ENCODE assay signal across 8 mouse cellular contexts in genomic region chr12:99885282-99885901, GRCm38 (mm10). TPM values are rescaled to one million over a fixed set of nuclear protein-coding genes. Genes with fewer than 3 reads are reported as not detected.
DNase-seq lines count a peak whose midpoint lies in the region; ATAC-seq and TF ChIP-seq lines count a peak whose summit lies in the region.

No protein-coding gene starts in this region.

- TF ChIP-seq POLR2A in MEL (IDR thresholded peaks at IDR 0.05; ENCODE audit: control insufficient read depth in 1 of 2, insufficient read depth in 1 of 2, low read depth in 1 of 2, low read length in 2 of 2, poor library complexity in 1 of 2) (no peak), myocyte (IDR thresholded peaks at IDR 0.05; ENCODE audit: insufficient read length, low read depth) (no peak)

- peak overlapping the region; percentile 62 for H3ac ChIP-seq in myocyte (ENCODE audit: control insufficient read depth, insufficient read length)

- peak overlapping the region; percentile 92 for H3K9ac ChIP-seq in heart, embryonic 14.5 days (ENCODE audit: low read length)
- peak overlapping the region; percentile 84 for H3K9ac ChIP-seq in MEL (ENCODE audit: control insufficient read depth, low read depth, low read length, poor library complexity, severe bottlenecking)
- peak overlapping the region; percentile 84 for H3K9ac ChIP-seq in hindbrain, embryonic 15.5 days

- intact Hi-C loops in heart, postnatal 14 days (cut with DNase I) = no loop called here

- TF ChIP-seq RAD21 in MEL (IDR thresholded peaks at IDR 0.05; ENCODE audit: low read depth, low read length) = no peak

- H3K4me2 ChIP-seq in heart, embryonic 14.5 days (ENCODE audit: low read length) = peak overlapping the region; percentile 86
- H3K4me2 ChIP-seq in hindbrain, embryonic 15.5 days = peak overlapping the region; percentile 97
- H3K4me2 ChIP-seq in myocyte (ENCODE audit: low read depth) = peak overlapping the region; percentile 92

- 52% methylated on average over 8 of the region's 8 CpGs for WGBS in heart, embryonic 14.5 days
- WGBS in hindbrain, embryonic 15.5 days = 38% methylated on average over 8 of the region's 8 CpGs

- H3K79me2 ChIP-seq in MEL (ENCODE audit: control insufficient read depth, insufficient read depth, low read length, poor library complexity) (peaks cover 5% of the 10 kb centered on the region), myocyte (ENCODE audit: control insufficient read depth, insufficient read depth) (no peaks in the 10 kb centered on the region)

- no peak for ATAC-seq in heart, embryonic 14.5 days (ENCODE audit: insufficient number of reproducible peaks, insufficient read depth, low FRiP score, low read depth)
- ATAC-seq in hindbrain, embryonic 15.5 days (ENCODE audit: low FRiP score, low read depth) = no peak

- TF ChIP-seq EP300 in MEL (IDR thresholded peaks at IDR 0.05; ENCODE audit: low read depth in 1 of 2, low read length in 2 of 2) = no peak

- DNase-seq in heart, postnatal 14 days = no peak
- DNase-seq in MEL (ENCODE audit: low read depth, low spot score) = peak; percentile 20
- DNase-seq in layer of hippocampus, postnatal 36 days = no peak
- no peak for DNase-seq in thymus, postnatal 4 days
- DNase-seq in urinary bladder, postnatal 25 days (ENCODE audit: low spot score) = no peak

- TF ChIP-seq CTCF in MEL (IDR thresholded peaks at IDR 0.05 in 2 of 3, conservative IDR thresholded peaks at IDR 0.05 in 1 of 3; ENCODE audit: control insufficient read depth in 1 of 3, insufficient read depth in 1 of 3, low read depth in 2 of 3, low read length in 3 of 3, poor library complexity in 1 of 3, severe bottlenecking in 1 of 3) = no peak

- H3K4me3 ChIP-seq in heart, embryonic 14.5 days (ENCODE audit: control insufficient read depth in 1 of 2, insufficient read depth in 1 of 2, low read depth in 1 of 2, low read length in 2 of 2) = peak overlapping the region; percentile 76 to 83
- peak overlapping the region; percentile 65 to 72 for H3K4me3 ChIP-seq in MEL (ENCODE audit: control insufficient read depth in 1 of 2, insufficient read depth in 1 of 2, low read depth in 2 of 2, low read length in 2 of 2)
- peak overlapping the region; percentile 93 for H3K4me3 ChIP-seq in hindbrain, embryonic 15.5 days
- peak overlapping the region; percentile 81 for H3K4me3 ChIP-seq in myocyte

- H3K4me1 ChIP-seq in heart, embryonic 14.5 days (ENCODE audit: control insufficient read depth in 2 of 2, insufficient read depth in 2 of 2, low read length in 2 of 2) = peaks cover 0 to 15% of the 10 kb centered on the region in 2 experiments; a peak in 2 of 4 replicates
- peaks cover 5 to 10% of the 10 kb centered on the region in 2 experiments for H3K4me1 ChIP-seq in MEL (ENCODE audit: control insufficient read depth in 1 of 2, insufficient read depth in 2 of 2, low read length in 2 of 2)
- peaks cover 23% of the 10 kb centered on the region for H3K4me1 ChIP-seq in hindbrain, embryonic 15.5 days (replicated peaks)

- no peaks in the 10 kb centered on the region for H3K36me3 ChIP-seq in heart, embryonic 14.5 days (ENCODE audit: control insufficient read depth, insufficient read depth, low read length)
- peaks cover 0 to 7% of the 10 kb centered on the region in 2 experiments; a peak in 3 of 4 replicates for H3K36me3 ChIP-seq in MEL (ENCODE audit: control insufficient read depth in 1 of 2, insufficient read depth in 2 of 2, low read length in 2 of 2)
- H3K36me3 ChIP-seq in hindbrain, embryonic 15.5 days = no peaks in the 10 kb centered on the region
- no peaks in the 10 kb centered on the region for H3K36me3 ChIP-seq in myocyte (ENCODE audit: control insufficient read depth, insufficient read depth)

- H3K27me3 ChIP-seq in heart, embryonic 14.5 days (ENCODE audit: control insufficient read depth, insufficient read depth, low read length) = no peaks in the 10 kb centered on the region
- H3K27me3 ChIP-seq in MEL (ENCODE audit: control insufficient read depth in 1 of 2, insufficient read depth in 2 of 2, low read length in 2 of 2) (no peaks in the 10 kb centered on the region), myocyte (ENCODE audit: control insufficient read depth, insufficient read depth, insufficient read length) (no peaks in the 10 kb centered on the region)
- no peaks in the 10 kb centered on the region for H3K27me3 ChIP-seq in hindbrain, embryonic 15.5 days

- H3K27ac ChIP-seq in heart, embryonic 14.5 days (replicated peaks in 1 of 2; ENCODE audit: control insufficient read depth in 1 of 2, insufficient read depth in 1 of 2, low read depth in 2 of 2, low read length in 2 of 2) = peak overlapping the region in 1 of 2 experiments; percentile 89; a peak in 1 of 4 replicates
- peak overlapping the region; percentile 58; the same call in 1 of the 2 replicates for H3K27ac ChIP-seq in MEL (ENCODE audit: control insufficient read depth, low read depth, low read length)
- 0 out of 2 replicates have a peak overlapping the region, but pooled peaks have one; percentile 85 for H3K27ac ChIP-seq in hindbrain, embryonic 15.5 days (replicated peaks)

- H3K9me3 ChIP-seq in heart, embryonic 14.5 days (ENCODE audit: control insufficient read depth, low read length) = no peaks in the 10 kb centered on the region
- H3K9me3 ChIP-seq in MEL (replicated peaks; ENCODE audit: insufficient read depth, low read length) = no peaks in the 10 kb centered on the region
- H3K9me3 ChIP-seq in hindbrain, embryonic 15.5 days = no peaks in the 10 kb centered on the region

TF ChIP-seq in MEL, 35 proteins besides CTCF, POLR2A, EP300 and RAD21:
- TF ChIP-seq ZNF384 (IDR thresholded peaks at IDR 0.05; ENCODE audit: low read depth, low read length) = no peak
- TF ChIP-seq CHD1 (IDR thresholded peaks at IDR 0.05; ENCODE audit: low read depth, low read length) = 0 out of 2 replicates have a peak, but pooled peaks have one; percentile 58

TF ChIP-seq in myocyte, 11 proteins besides CTCF, POLR2A, EP300 and RAD21:
- TF ChIP-seq USF1 (IDR thresholded peaks at IDR 0.05; ENCODE audit: low read depth) (no peak), MYOD1 (IDR thresholded peaks at IDR 0.05; ENCODE audit: control insufficient read depth in 1 of 3, insufficient read length in 2 of 3, low read depth in 2 of 3) (no peak), MYOG (IDR thresholded peaks at IDR 0.05; ENCODE audit: control insufficient read depth in 1 of 3, insufficient read depth in 1 of 3, insufficient read length in 2 of 3, low read depth in 2 of 3) (no peak), SRF (IDR thresholded peaks at IDR 0.05; ENCODE audit: control insufficient read depth, insufficient read length, low read depth) (no peak), MAX (IDR thresholded peaks at IDR 0.05; ENCODE audit: low read depth) (no peak), E2F4 (IDR thresholded peaks at IDR 0.05; ENCODE audit: insufficient read depth) (no peak), REST (IDR thresholded peaks at IDR 0.05; ENCODE audit: insufficient read depth, insufficient read length) (no peak), POLR2AphosphoS2 (IDR thresholded peaks at IDR 0.05; ENCODE audit: insufficient read length, low read depth) (no peak), TCF12 (IDR thresholded peaks at IDR 0.05; ENCODE audit: insufficient read depth, poor library complexity, severe bottlenecking) (no peak), TCF3 (IDR thresholded peaks at IDR 0.05; ENCODE audit: insufficient read length, low read depth) (no peak), CEBPB (IDR thresholded peaks at IDR 0.05; ENCODE audit: insufficient read depth, poor library complexity, severe bottlenecking) (no peak)

RNA-seq across cellular contexts. Expression of gene Tdp1, which starts 1.1 kb away (rescaled TPM):
- polyA plus RNA-seq in heart, embryonic 14.5 days (2014; fragmentation: Nextera tagmentation; extraction: Ambion mirVana) = 25.5 and 30.5 TPM in 2 replicates
- 10 to 100 TPM in 1 of 2 experiments, 1 to 10 TPM in 1; 9.7 to 11.8 TPM for total RNA-seq in heart, postnatal 14 days (2021)
- total RNA-seq in MEL (2012; rRNA removed) = 33.2 and 39.1 TPM in 2 replicates
- polyA plus RNA-seq in MEL (2012; ENCODE audit: insufficient read depth in 1 of 2, insufficient read length in 2 of 2, low read depth in 1 of 2, low replicate concordance in 2 of 2, missing spikeins in 1 of 2) (100 to 1,000 TPM in 1 of 2 experiments, 10 to 100 TPM in 1; 94.3 to 142 TPM), myocyte (2012; fragmentation: generic; extraction: Trizol) (32.2 TPM)
- polyA plus RNA-seq in hindbrain, embryonic 15.5 days (2015; fragmentation: Nextera tagmentation; extraction: Ambion mirVana) = 45.0 and 51.5 TPM in 2 replicates
- 10 to 100 TPM; 26.3 to 31.8 TPM for total RNA-seq in layer of hippocampus, postnatal 36 days (2021)

RNA-seq across cellular contexts. Expression of gene Efcab11, which starts 1.2 kb away (rescaled TPM):
- polyA plus RNA-seq in heart, embryonic 14.5 days (2014; fragmentation: Nextera tagmentation; extraction: Ambion mirVana) = 9.6 and 11.0 TPM in 2 replicates
- total RNA-seq in heart, postnatal 14 days (2021) = under 1 TPM; 0.62 to 0.90 TPM
- 2.5 and 3.6 TPM in 2 replicates for total RNA-seq in MEL (2012; rRNA removed)
- polyA plus RNA-seq in MEL (2012; ENCODE audit: insufficient read depth in 1 of 2, insufficient read length in 2 of 2, low read depth in 1 of 2, low replicate concordance in 2 of 2, missing spikeins in 1 of 2) (1 to 10 TPM in 1 of 2 experiments, not detected in 1; 3.5 TPM), myocyte (2012; fragmentation: generic; extraction: Trizol) (3.5 TPM)
- polyA plus RNA-seq in hindbrain, embryonic 15.5 days (2015; fragmentation: Nextera tagmentation; extraction: Ambion mirVana) = 5.2 and 6.0 TPM in 2 replicates
- under 1 TPM; 0.17 to 0.86 TPM for total RNA-seq in layer of hippocampus, postnatal 36 days (2021)
